Mouse (Mus musculus) intestine, embryonic 14.5 days (tissue): ENCODE results near the gene Zfp750. TPM values are rescaled to one million over a fixed set of nuclear protein-coding genes. Genes with fewer than 3 reads are reported as not detected.

Source experiments
- ATAC-seq: fragments of 200-750 bp; cut with Nextera tagmentation; replicated peaks from 2 replicates; pipeline ENCODE4 v1.8.0; 2017; ENCODE audit warnings: low read depth, moderate number of reproducible peaks, moderate TSS enrichment, moderate library complexity; ENCODE audit not compliant: low FRiP score, low TSS enrichment
- DNase-seq: peaks from one replicate; pipeline ENCODE4 v3.0.0-alpha.2; 2018; ENCODE audit warnings: low spot score
- H3K27ac ChIP-seq: fragments of 300-500 bp; sonication (generic); 2 replicates; pipeline ENCODE4 v1.5.1; 2014; ENCODE audit warnings: low read depth, mild to moderate bottlenecking, control low read depth
- H3K27me3 ChIP-seq: fragments of 300-500 bp; sonication (generic); replicated peaks from 2 replicates; pipeline ENCODE4 v1.6.1; 2014; ENCODE audit warnings: low read length, control low read depth; ENCODE audit not compliant: control insufficient read depth, insufficient read depth
- H3K36me3 ChIP-seq: fragments of 300-500 bp; sonication (generic); 2 replicates; pipeline ENCODE4 v1.6.1; 2014; ENCODE audit warnings: low read length, control low read depth; ENCODE audit not compliant: control insufficient read depth, insufficient read depth
- H3K4me1 ChIP-seq: fragments of 300-500 bp; sonication (generic); replicated peaks from 2 replicates; pipeline ENCODE4 v1.6.1; 2014; ENCODE audit warnings: low read length, control low read depth, mixed read lengths; ENCODE audit not compliant: control insufficient read depth, insufficient read depth
- H3K4me2 ChIP-seq: fragments of 300-500 bp; sonication (generic); 2 replicates; pipeline ENCODE4 v1.6.1; 2014; ENCODE audit warnings: low read length
- H3K4me3 ChIP-seq: fragments of 300-500 bp; sonication (generic); 2 replicates; pipeline ENCODE4 v1.5.1; 2014; ENCODE audit warnings: low read depth, low read length, control low read depth, mixed read lengths
- H3K9ac ChIP-seq: fragments of 300-500 bp; sonication (generic); 2 replicates; pipeline ENCODE4 v1.6.1; 2014; ENCODE audit warnings: mild to moderate bottlenecking, low read length
- H3K9me3 ChIP-seq: fragments of 300-500 bp; sonication (generic); 2 replicates; pipeline ENCODE4 v1.6.1; 2016; ENCODE audit warnings: low read length, control low read depth; ENCODE audit not compliant: control insufficient read depth
- WGBS: fragments of 180-500 bp; shearing (Covaris S2); extraction: QIAGEN DNeasy Blood & Tissue Kit; methylation state at CpG from one replicate; pipeline ENCODE4 v1.1.7; 2014; 5-methylcytosine and 5-hydroxymethylcytosine counted together
- polyA plus RNA-seq: library from polyadenylated mRNA; unstranded; fragments of >200 nt; fragmentation: Nextera tagmentation; extraction: Ambion mirVana; gene quantifications from 2 replicates; pipeline ENCODE4 v1.2.1, GENCODE M21; 2014

The Zfp750 gene
- polyA plus RNA-seq, 1 experiment from 2014 or later: 0.38 TPM

GRCm38 (mm10) chr11:121474831-121475230 lies 44.3 kb downstream of the Zfp750 start:
- H3K27me3 ChIP-seq: no peaks in the 10 kb centered on the region
- no peak for ATAC-seq
- no peak overlapping the region for H3K4me3 ChIP-seq
- peaks cover 5% of the 10 kb centered on the region for H3K36me3 ChIP-seq
- H3K9me3 ChIP-seq: no peaks in the 10 kb centered on the region
- no peak overlapping the region for H3K27ac ChIP-seq
- no peak overlapping the region for H3K9ac ChIP-seq
- H3K4me2 ChIP-seq: no peak overlapping the region
- no peaks in the 10 kb centered on the region for H3K4me1 ChIP-seq
- 92% methylated on average over 3 of the region's 3 CpGs for WGBS
- DNase-seq: no peak

GRCm38 (mm10) chr11:121467408-121467807 lies 51.7 kb downstream of the Zfp750 start:
- ATAC-seq: no peak

More at GRCm38 (mm10) chr11:121467408-121467807, 51.7 kb downstream of the Zfp750 start:
- no peak overlapping the region for H3K4me2 ChIP-seq
- H3K36me3 ChIP-seq: peaks cover 22% of the 10 kb centered on the region
- H3K4me1 ChIP-seq: no peaks in the 10 kb centered on the region
- H3K9ac ChIP-seq: no peak overlapping the region
- WGBS: 90% methylated on average over 6 of the region's 6 CpGs
- H3K27me3 ChIP-seq: no peaks in the 10 kb centered on the region
- no peak for DNase-seq
- H3K27ac ChIP-seq: no peak overlapping the region
- no peak overlapping the region for H3K4me3 ChIP-seq
- H3K9me3 ChIP-seq: no peaks in the 10 kb centered on the region

Other genes with a start within 250 kb of the Zfp750 start
- gene Wdr45b, start 164.9 kb downstream of the Zfp750 start, polyA plus RNA-seq: 101 and 105 TPM in 2 replicates
- 5.3 and 5.4 TPM in 2 replicates for gene Rab40b, start 131.1 kb downstream of the Zfp750 start, polyA plus RNA-seq
- 4.5 and 5.3 TPM in 2 replicates for gene Fn3krp, start 97.9 kb downstream of the Zfp750 start, polyA plus RNA-seq
- 0.70 and 0.96 TPM in 2 replicates for gene Fn3k, start 84.4 kb downstream of the Zfp750 start, polyA plus RNA-seq
- 36.7 and 41.7 TPM in 2 replicates for gene Tbcd, start 67.4 kb downstream of the Zfp750 start, polyA plus RNA-seq
- gene B3gntl1, start 153.8 kb upstream of the Zfp750 start, polyA plus RNA-seq: 8.0 and 8.3 TPM in 2 replicates
- gene Metrnl, start 182.2 kb upstream of the Zfp750 start, polyA plus RNA-seq: 24.7 and 29.4 TPM in 2 replicates